Mouse (Mus musculus) myocyte (in vitro differentiated cells): ENCODE measurements around the gene Syt7. TPM values are rescaled to one million over a fixed set of nuclear protein-coding genes. Genes with fewer than 3 reads are reported as not detected.

Experiments used
- H3K27me3 ChIP-seq: one replicate; pipeline ENCODE4 v1.6.1; 2011; ENCODE audit not compliant: control insufficient read depth, insufficient read depth, insufficient read length
- H3K36me3 ChIP-seq: one replicate; pipeline ENCODE4 v1.6.1; 2011; ENCODE audit not compliant: control insufficient read depth, insufficient read depth
- H3K4me2 ChIP-seq: one replicate; pipeline ENCODE4 v1.6.1; 2011; ENCODE audit warnings: low read depth, control low read depth
- H3K4me3 ChIP-seq: one replicate; pipeline ENCODE4 v1.5.1; 2011; ENCODE audit warnings: mild to moderate bottlenecking, control low read depth, moderate library complexity
- H3K79me2 ChIP-seq: one replicate; pipeline ENCODE4 v1.6.1; 2011; ENCODE audit not compliant: control insufficient read depth, insufficient read depth
- H3ac ChIP-seq: one replicate; pipeline ENCODE4 v1.6.1; 2011; ENCODE audit not compliant: control insufficient read depth, insufficient read length
- CEBPB ChIP-seq: IDR thresholded peaks from 2 replicates; pipeline ENCODE4 v1.6.1; 2011; ENCODE audit warnings: mild to moderate bottlenecking, moderate library complexity; ENCODE audit not compliant: poor library complexity, insufficient read depth, severe bottlenecking
- E2F4 ChIP-seq: IDR thresholded peaks from one replicate; pipeline ENCODE4 v1.6.1; 2011; ENCODE audit warnings: mild to moderate bottlenecking, control low read depth, moderate library complexity; ENCODE audit not compliant: insufficient read depth
- MAX ChIP-seq: IDR thresholded peaks from one replicate; pipeline ENCODE4 v1.6.1; 2011; ENCODE audit warnings: low read depth, mild to moderate bottlenecking, control low read depth
- MYOD1 ChIP-seq, 3 experiments: IDR thresholded peaks; one replicate each; pipeline ENCODE4 v1.6.1; 2011; ENCODE audit warnings: control low read depth in 2 of 3, low read depth in 2 of 3, mild to moderate bottlenecking in 2 of 3, moderate library complexity in 1 of 3; ENCODE audit not compliant: insufficient read length in 2 of 3, control insufficient read depth in 1 of 3
- MYOG ChIP-seq, 3 experiments: IDR thresholded peaks; one replicate each; pipeline ENCODE4 v1.6.1; 2011; ENCODE audit warnings: control low read depth in 2 of 3, low read depth in 2 of 3, mild to moderate bottlenecking in 2 of 3; ENCODE audit not compliant: insufficient read length in 2 of 3, control insufficient read depth in 1 of 3, insufficient read depth in 1 of 3
- POLR2A ChIP-seq: IDR thresholded peaks from one replicate; pipeline ENCODE4 v1.6.1; 2011; ENCODE audit warnings: low read depth, mild to moderate bottlenecking, control low read depth, moderate library complexity; ENCODE audit not compliant: insufficient read length
- POLR2AphosphoS2 ChIP-seq: IDR thresholded peaks from one replicate; pipeline ENCODE4 v1.6.1; 2011; ENCODE audit warnings: low read depth, control low read depth; ENCODE audit not compliant: insufficient read length
- REST ChIP-seq: IDR thresholded peaks from one replicate; pipeline ENCODE4 v1.6.1; 2011; ENCODE audit warnings: mild to moderate bottlenecking, control low read depth, moderate library complexity; ENCODE audit not compliant: insufficient read depth, insufficient read length
- SRF ChIP-seq: IDR thresholded peaks from one replicate; pipeline ENCODE4 v1.6.1; 2011; ENCODE audit warnings: low read depth; ENCODE audit not compliant: control insufficient read depth, insufficient read length
- TCF12 ChIP-seq: IDR thresholded peaks from one replicate; pipeline ENCODE4 v1.6.1; 2011; ENCODE audit warnings: mild to moderate bottlenecking, control low read depth; ENCODE audit not compliant: poor library complexity, insufficient read depth, severe bottlenecking
- TCF3 ChIP-seq: IDR thresholded peaks from one replicate; pipeline ENCODE4 v1.6.1; 2011; ENCODE audit warnings: low read depth, control low read depth; ENCODE audit not compliant: insufficient read length
- USF1 ChIP-seq: IDR thresholded peaks from one replicate; pipeline ENCODE4 v1.6.1; 2011; ENCODE audit warnings: low read depth, mild to moderate bottlenecking, control low read depth, moderate library complexity
- polyA plus RNA-seq: library from polyadenylated mRNA; unstranded; fragments of >200 nt; fragmentation: generic; extraction: Trizol; gene quantifications from one replicate; pipeline ENCODE4 v1.2.1, GENCODE M21; 2012; ENCODE audit warnings: missing spikeins

Gene Syt7
- polyA plus RNA-seq, 1 experiment: 0.42 TPM

GRCm38 (mm10) chr19:10343866-10344265 lies 45.0 kb upstream of the Syt7 start:
- Histone ChIP-seq H3K79me2 (no peaks in the 10 kb centered on the region), H3K36me3 (no peaks in the 10 kb centered on the region), H3K4me3 (no peak overlapping the region), H3K27me3 (peaks cover 47% of the 10 kb centered on the region), H3K4me2 (no peak overlapping the region), H3ac (no peak overlapping the region)
- TF ChIP-seq SRF (no peak), E2F4 (no peak), USF1 (no peak)

DNA sequence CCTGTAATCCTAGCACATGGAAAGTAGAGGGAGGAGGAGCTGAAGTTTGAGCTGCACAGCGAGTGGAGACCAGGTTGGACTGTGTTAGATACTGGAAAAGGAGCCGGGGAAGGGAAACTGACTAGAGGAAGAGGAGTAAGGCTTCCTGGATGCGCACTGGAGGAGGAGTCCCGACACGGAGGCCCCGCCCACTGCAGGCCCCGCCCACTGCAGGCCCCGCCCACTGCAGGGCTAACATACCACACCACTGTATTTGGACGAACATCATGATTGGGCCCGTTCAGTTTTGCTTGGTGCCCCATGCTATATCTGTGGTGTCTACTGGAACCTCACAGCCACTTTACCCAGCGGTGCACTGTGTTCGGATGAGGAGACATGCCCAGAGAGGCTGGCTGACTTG lies 43.2 kb upstream of the Syt7 start:
- TF ChIP-seq MAX: no peak
- no peak for TF ChIP-seq TCF3
- TF ChIP-seq TCF12: no peak
- no peak for TF ChIP-seq SRF
- TF ChIP-seq MYOG (IDR thresholded peaks at IDR 0.05; ENCODE audit: control insufficient read depth in 1 of 3, insufficient read depth in 1 of 3, insufficient read length in 2 of 3, low read depth in 2 of 3): no peak
- TF ChIP-seq POLR2A: no peak
- TF ChIP-seq CEBPB: no peak
- TF ChIP-seq POLR2AphosphoS2: no peak
- TF ChIP-seq MYOD1 (IDR thresholded peaks at IDR 0.05; ENCODE audit: control insufficient read depth in 1 of 3, insufficient read length in 2 of 3, low read depth in 2 of 3): no peak
- no peak for TF ChIP-seq REST
- TF ChIP-seq USF1: no peak
- TF ChIP-seq E2F4: no peak
- Histone ChIP-seq H3K79me2 (no peaks in the 10 kb centered on the region), H3K36me3 (no peaks in the 10 kb centered on the region), H3K4me3 (no peak overlapping the region), H3K27me3 (peaks cover 41% of the 10 kb centered on the region), H3K4me2 (no peak overlapping the region), H3ac (no peak overlapping the region)

- H3K4me2 ChIP-seq: no peak overlapping the region
- TF ChIP-seq REST: no peak
- TF ChIP-seq E2F4: no peak
- TF ChIP-seq CEBPB: no peak
- TF ChIP-seq MYOG (IDR thresholded peaks at IDR 0.05; ENCODE audit: control insufficient read depth in 1 of 3, insufficient read depth in 1 of 3, insufficient read length in 2 of 3, low read depth in 2 of 3): no peak
- no peak for TF ChIP-seq USF1
- no peak for TF ChIP-seq POLR2A
- no peak for TF ChIP-seq MYOD1 (IDR thresholded peaks at IDR 0.05; ENCODE audit: control insufficient read depth in 1 of 3, insufficient read length in 2 of 3, low read depth in 2 of 3)
- no peak for TF ChIP-seq TCF3
- TF ChIP-seq POLR2AphosphoS2: no peak
- TF ChIP-seq SRF: no peak
- no peak for TF ChIP-seq TCF12
- no peak for TF ChIP-seq MAX
- H3ac ChIP-seq: no peak overlapping the region
- no peak overlapping the region for H3K4me3 ChIP-seq
- peaks cover 46% of the 10 kb centered on the region for H3K27me3 ChIP-seq
- H3K36me3 ChIP-seq: no peaks in the 10 kb centered on the region
- no peaks in the 10 kb centered on the region for H3K79me2 ChIP-seq
These were observed 41.1 kb upstream of the Syt7 start for GRCm38 (mm10) chr19:10347628-10348273.

GRCm38 (mm10) chr19:10352218-10352617 lies 36.7 kb upstream of the Syt7 start:
- peaks cover 32% of the 10 kb centered on the region for H3K27me3 ChIP-seq
- H3K79me2 ChIP-seq: no peaks in the 10 kb centered on the region
- H3ac ChIP-seq: no peak overlapping the region
- no peak overlapping the region for H3K4me2 ChIP-seq
- H3K36me3 ChIP-seq: no peaks in the 10 kb centered on the region
- TF ChIP-seq POLR2AphosphoS2 (no peak), MAX (no peak), POLR2A (no peak), TCF12 (no peak), E2F4 (no peak)
- H3K4me3 ChIP-seq: no peak overlapping the region

GRCm38 (mm10) chr19:10354830-10355229 lies 34.1 kb upstream of the Syt7 start:
- H3K4me2 ChIP-seq: no peak overlapping the region
- H3K79me2 ChIP-seq: no peaks in the 10 kb centered on the region
- peaks cover 32% of the 10 kb centered on the region for H3K27me3 ChIP-seq
- H3K36me3 ChIP-seq: no peaks in the 10 kb centered on the region
- TF ChIP-seq USF1: no peak
- no peak for TF ChIP-seq E2F4
- TF ChIP-seq SRF: no peak
- no peak for TF ChIP-seq POLR2AphosphoS2
- H3ac ChIP-seq: no peak overlapping the region
- H3K4me3 ChIP-seq: no peak overlapping the region
